Mouse (Mus musculus) ES-Bruce4 (cell line): ENCODE measurements around the gene Pfdn6. TPM values are rescaled to one million over a fixed set of nuclear protein-coding genes. Genes with fewer than 3 reads are reported as not detected.
A peak's percentile ranks its signal among the peaks of the same experiment; 100 is the strongest.

Experiments used
- H3K27ac ChIP-seq: 2 replicates; pipeline ENCODE4 v1.5.1; 2012; ENCODE audit warnings: low read length, inconsistent platforms; ENCODE audit not compliant: insufficient read depth
- H3K27me3 ChIP-seq: 2 replicates; pipeline ENCODE4 v1.6.1; 2012; ENCODE audit warnings: mild to moderate bottlenecking, low read length, inconsistent platforms; ENCODE audit not compliant: control insufficient read depth, poor library complexity, insufficient read depth, severe bottlenecking
- H3K36me3 ChIP-seq: 2 replicates; pipeline ENCODE4 v1.6.1; 2012; ENCODE audit warnings: inconsistent platforms, mild to moderate bottlenecking, low read length, moderate library complexity; ENCODE audit not compliant: control insufficient read depth, poor library complexity, insufficient read depth, severe bottlenecking
- H3K4me1 ChIP-seq: one replicate; pipeline ENCODE4 v1.8.1; 2011; ENCODE audit warnings: low read length; ENCODE audit not compliant: control insufficient read depth, insufficient read depth
- H3K4me3 ChIP-seq: 2 replicates; pipeline ENCODE4 v1.5.1; 2011; ENCODE audit warnings: low read depth, mild to moderate bottlenecking, low read length
- H3K9ac ChIP-seq: 2 replicates; pipeline ENCODE4 v1.6.1; 2012; ENCODE audit warnings: low read depth, mild to moderate bottlenecking, inconsistent platforms; ENCODE audit not compliant: poor library complexity, severe bottlenecking
- H3K9me3 ChIP-seq: replicated peaks from 2 replicates; pipeline ENCODE4 v1.6.1; 2012; ENCODE audit warnings: mild to moderate bottlenecking, low read length, inconsistent platforms; ENCODE audit not compliant: control insufficient read depth, poor library complexity, insufficient read depth, severe bottlenecking
- CTCF ChIP-seq: IDR thresholded peaks from one replicate; pipeline ENCODE4 v1.8.1; 2011; ENCODE audit warnings: low read depth, low read length
- EP300 ChIP-seq: IDR thresholded peaks from 2 replicates; pipeline ENCODE4 v1.6.1; 2011; ENCODE audit warnings: low read depth, low read length; ENCODE audit not compliant: insufficient read depth
- POLR2A ChIP-seq: IDR thresholded peaks from one replicate; pipeline ENCODE4 v1.8.1; 2011; ENCODE audit warnings: low read length; ENCODE audit not compliant: insufficient read depth
- polyA plus RNA-seq: library from polyadenylated mRNA; stranded (reverse); fragments of >200 nt; gene quantifications from 2 replicates; pipeline ENCODE4 v1.2.4, GENCODE M21; 2011; ENCODE audit warnings: low read depth; ENCODE audit not compliant: missing spikeins, insufficient read depth, insufficient read length

Gene Pfdn6
- polyA plus RNA-seq, 1 experiment: 146 TPM

DNA sequence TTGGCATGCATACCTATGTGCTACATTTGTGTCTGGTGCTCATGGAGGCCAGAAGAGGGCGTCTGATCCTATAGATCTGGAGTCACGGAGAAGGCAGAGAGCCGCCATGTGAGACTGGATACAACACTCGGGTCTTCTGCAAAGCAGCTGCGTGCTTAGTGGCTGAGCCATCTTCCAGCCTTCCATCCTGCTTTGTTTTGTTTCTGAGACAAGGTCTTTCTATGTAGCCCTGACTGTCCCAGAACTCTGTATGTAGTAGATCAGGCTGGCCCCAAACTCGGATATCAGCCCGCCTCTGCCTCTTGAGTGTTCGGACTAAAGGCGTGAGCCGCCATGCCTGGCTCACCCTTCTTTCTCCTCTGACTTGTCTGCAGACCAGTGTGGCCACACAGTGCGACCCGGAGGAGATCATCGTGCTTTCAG, 25.2 kb downstream of the Pfdn6 start:
- H3K9me3 ChIP-seq: no peaks in the 10 kb centered on the region
- H3K4me1 ChIP-seq: peaks cover 4% of the 10 kb centered on the region
- H3K9ac ChIP-seq: peak overlapping the region; percentile 47
- no peaks in the 10 kb centered on the region for H3K27me3 ChIP-seq
- peak overlapping the region; percentile 79 for H3K27ac ChIP-seq
- peaks cover 29% of the 10 kb centered on the region for H3K36me3 ChIP-seq
- TF ChIP-seq CTCF (peak; percentile 58), EP300 (no peak)
- peak overlapping the region; percentile 76 for H3K4me3 ChIP-seq

DNA sequence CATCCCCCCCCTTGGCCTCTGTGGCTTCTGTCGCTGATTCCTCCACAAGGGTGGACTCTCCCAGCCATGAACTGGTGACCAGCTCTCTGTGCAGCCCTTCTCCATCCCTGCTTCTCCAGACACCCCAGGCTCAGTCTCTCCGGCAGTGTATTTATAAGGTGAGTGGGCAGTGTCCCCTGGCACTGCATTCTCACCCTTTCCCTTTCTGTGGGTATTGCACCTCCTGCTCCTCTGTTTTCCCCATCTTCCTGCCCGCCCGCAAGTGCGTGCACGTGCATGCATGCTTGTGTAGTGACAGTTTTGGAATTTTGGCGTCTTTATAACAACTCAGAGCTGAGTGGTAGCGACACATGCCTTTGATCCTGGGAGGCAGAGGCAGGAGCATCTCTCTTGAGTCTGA, 26.2 kb downstream of the Pfdn6 start:
- Histone ChIP-seq H3K36me3 (peaks cover 29% of the 10 kb centered on the region), H3K27me3 (no peaks in the 10 kb centered on the region), H3K9me3 (no peaks in the 10 kb centered on the region), H3K4me1 (peaks cover 4% of the 10 kb centered on the region), H3K4me3 (no peak overlapping the region), H3K9ac (no peak overlapping the region), H3K27ac (no peak overlapping the region)
- TF ChIP-seq POLR2A (no peak), CTCF (no peak), EP300 (no peak)

DNA sequence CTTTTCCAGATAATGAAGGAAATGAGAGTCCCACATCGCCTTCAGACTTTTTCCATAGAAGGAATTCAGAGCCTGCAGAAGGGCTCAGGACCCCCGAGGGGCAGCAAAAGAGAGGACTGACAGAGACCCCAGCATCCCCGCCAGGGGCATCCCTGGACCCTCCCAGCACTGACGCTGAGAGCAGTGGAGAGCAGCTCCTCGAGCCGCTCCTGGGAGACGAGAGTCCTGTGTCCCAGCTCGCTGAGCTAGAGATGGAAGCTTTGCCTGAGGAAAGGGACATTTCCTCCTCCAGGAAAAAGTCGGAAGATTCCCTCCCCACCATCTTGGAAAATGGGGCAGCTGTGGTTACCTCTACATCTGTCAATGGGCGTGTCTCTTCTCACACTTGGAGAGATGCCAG, 26.9 kb downstream of the Pfdn6 start:
- Histone ChIP-seq H3K4me1 (peaks cover 3% of the 10 kb centered on the region), H3K36me3 (peaks cover 29% of the 10 kb centered on the region), H3K9ac (no peak overlapping the region), H3K27ac (no peak overlapping the region), H3K9me3 (no peaks in the 10 kb centered on the region), H3K27me3 (no peaks in the 10 kb centered on the region), H3K4me3 (no peak overlapping the region)
- TF ChIP-seq POLR2A (no peak), EP300 (no peak), CTCF (no peak)

DNA sequence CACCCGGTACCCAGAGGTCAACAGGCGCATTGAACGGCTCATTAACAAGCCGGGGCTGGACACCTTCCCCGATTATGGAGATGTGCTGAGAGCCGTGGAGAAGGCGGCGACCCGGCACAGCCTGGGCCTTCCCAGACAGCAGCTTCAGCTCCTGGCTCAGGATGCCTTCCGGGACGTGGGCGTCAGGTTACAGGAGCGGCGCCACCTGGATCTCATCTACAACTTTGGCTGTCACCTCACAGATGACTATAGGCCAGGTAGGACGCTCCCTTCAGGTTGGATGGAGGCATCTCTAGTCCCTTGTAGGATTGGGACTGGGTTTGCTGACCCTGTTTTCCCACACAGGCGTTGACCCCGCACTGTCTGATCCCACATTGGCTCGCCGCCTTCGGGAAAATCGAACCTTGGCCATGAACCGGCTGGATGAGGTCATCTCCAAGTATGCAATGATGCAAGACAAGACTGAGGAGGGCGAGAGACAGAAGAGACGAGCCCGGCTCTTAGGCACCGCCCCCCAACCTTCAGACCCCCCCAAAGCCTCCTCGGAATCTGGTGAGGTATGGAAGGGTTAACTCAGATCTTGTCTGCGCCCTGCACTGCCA, 28.2 kb downstream of the Pfdn6 start:
- peak overlapping the region; percentile 26 for H3K4me3 ChIP-seq
- peaks cover 3% of the 10 kb centered on the region for H3K4me1 ChIP-seq
- peak overlapping the region; percentile 44 for H3K27ac ChIP-seq
- H3K9me3 ChIP-seq: no peaks in the 10 kb centered on the region
- peak overlapping the region; percentile 22 for H3K9ac ChIP-seq
- peak; percentile 0 for TF ChIP-seq CTCF
- TF ChIP-seq EP300: 0 out of 2 replicates have a peak, but pooled peaks have one; percentile 3
- no peak for TF ChIP-seq POLR2A
- H3K36me3 ChIP-seq: peaks cover 29% of the 10 kb centered on the region
- H3K27me3 ChIP-seq: no peaks in the 10 kb centered on the region

- Histone ChIP-seq H3K9me3 (no peaks in the 10 kb centered on the region), H3K36me3 (peaks cover 29% of the 10 kb centered on the region), H3K4me3 (peak overlapping the region; percentile 26), H3K4me1 (peaks cover 3% of the 10 kb centered on the region), H3K27me3 (no peaks in the 10 kb centered on the region), H3K9ac (peak overlapping the region; percentile 22), H3K27ac (peak overlapping the region; percentile 44)
- TF ChIP-seq CTCF: no peak
- TF ChIP-seq EP300: no peak
- no peak for TF ChIP-seq POLR2A
Observed at GRCm38 (mm10) chr17:33911052-33911812, 28.9 kb downstream of the Pfdn6 start.
